Mouse (Mus musculus) liver, embryonic 16.5 days (tissue): Measurements from ENCODE around the gene Gm14085. TPM values are rescaled to one million over a fixed set of nuclear protein-coding genes. Genes with fewer than 3 reads are reported as not detected.
"Not testable (repeated sequence)": the region's sequence is repeated elsewhere in the genome, so short reads cannot be mapped to it uniquely, and the experiment has no call there.

ENCODE experiments used
- ATAC-seq: fragments of 200-750 bp; cut with Nextera tagmentation; 2 replicates; pipeline ENCODE4 v1.8.0; 2017; ENCODE audit warnings: low read depth, mild to moderate bottlenecking, moderate number of reproducible peaks, moderate library complexity
- H3K27ac ChIP-seq: fragments of 300-500 bp; sonication (generic); 2 replicates; pipeline ENCODE4 v1.5.1; 2014; ENCODE audit warnings: mild to moderate bottlenecking, low read length
- H3K27me3 ChIP-seq: fragments of 300-500 bp; sonication (generic); 2 replicates; pipeline ENCODE4 v1.6.1; 2014; ENCODE audit warnings: low read depth, low read length, mixed read lengths; ENCODE audit not compliant: control insufficient read depth, insufficient read depth
- H3K36me3 ChIP-seq: fragments of 300-500 bp; sonication (generic); 2 replicates; pipeline ENCODE4 v1.6.1; 2014; ENCODE audit warnings: mild to moderate bottlenecking; ENCODE audit not compliant: control insufficient read depth, insufficient read depth
- H3K4me1 ChIP-seq: fragments of 300-500 bp; sonication (generic); 2 replicates; pipeline ENCODE4 v1.6.1; 2014; ENCODE audit warnings: low read depth, low read length, mixed read lengths; ENCODE audit not compliant: control insufficient read depth
- H3K4me2 ChIP-seq: fragments of 300-500 bp; sonication (generic); 2 replicates; pipeline ENCODE4 v1.6.1; 2014; ENCODE audit warnings: low read depth, low read length, mixed read lengths
- H3K4me3 ChIP-seq: fragments of 300-500 bp; sonication (generic); 2 replicates; pipeline ENCODE4 v1.5.1; 2014; ENCODE audit warnings: low read depth, mild to moderate bottlenecking, low read length
- H3K9ac ChIP-seq: fragments of 300-500 bp; sonication (generic); 2 replicates; pipeline ENCODE4 v1.6.1; 2014; ENCODE audit warnings: low read depth, low read length
- H3K9me3 ChIP-seq: fragments of 300-500 bp; sonication (generic); replicated peaks from 2 replicates; pipeline ENCODE4 v1.6.1; 2016; ENCODE audit warnings: low read length; ENCODE audit not compliant: control insufficient read depth
- WGBS: fragments of 180-500 bp; shearing (Covaris S2); extraction: QIAGEN DNeasy Blood & Tissue Kit; methylation state at CpG from one replicate; pipeline ENCODE4 v1.1.7; 2014; ENCODE audit not compliant: insufficient replicate concordance; 5-methylcytosine and 5-hydroxymethylcytosine counted together
- polyA plus RNA-seq: library from polyadenylated mRNA; unstranded; fragments of >200 nt; fragmentation: Nextera tagmentation; extraction: Ambion mirVana; gene quantifications from 2 replicates; pipeline ENCODE4 v1.2.1, GENCODE M21; 2015

Gm14085 gene
- polyA plus RNA-seq, result 0.05 TPM in 1 of 2 replicates, not detected in the other

GRCm38 (mm10) chr2:122484641-122485040 is at the start of gene Gm14085:
Gm14085 (plus strand) TSS chr2:122484941.
- H3K27me3 ChIP-seq, result no peaks in the 10 kb centered on the region
- H3K9me3 ChIP-seq, result no peaks in the 10 kb centered on the region
- no peak within 1 kb of the TSS for H3K4me3 ChIP-seq
- 53% methylated on average over 1 of the region's 1 CpGs for WGBS
- H3K36me3 ChIP-seq, result no peaks in the 10 kb centered on the region
- H3K4me2 ChIP-seq, result no peak within 1 kb of the TSS
- H3K9ac ChIP-seq, result no peak within 1 kb of the TSS
- no peak within 1 kb of the TSS for H3K27ac ChIP-seq
- ATAC-seq, result no peak
- no peaks in the 10 kb centered on the region for H3K4me1 ChIP-seq

- not testable (repeated sequence) for H3K9me3 ChIP-seq, H3K4me1 ChIP-seq, H3K4me3 ChIP-seq, H3K9ac ChIP-seq, H3K27me3 ChIP-seq, H3K4me2 ChIP-seq, H3K36me3 ChIP-seq, H3K27ac ChIP-seq, ATAC-seq
- WGBS, result 24% methylated on average over 5 of the region's 5 CpGs
These were observed 45.8 kb upstream of the Gm14085 start for GRCm38 (mm10) chr2:122438706-122439482.

- not testable (repeated sequence) for H3K36me3 ChIP-seq, H3K4me1 ChIP-seq, H3K27me3 ChIP-seq, H3K4me2 ChIP-seq, H3K27ac ChIP-seq, H3K9ac ChIP-seq, H3K4me3 ChIP-seq, H3K9me3 ChIP-seq, ATAC-seq
- 0% methylated on average over 1 of the region's 3 CpGs for WGBS
These were observed 44.2 kb upstream of the Gm14085 start for GRCm38 (mm10) chr2:122440521-122440920.

DNA sequence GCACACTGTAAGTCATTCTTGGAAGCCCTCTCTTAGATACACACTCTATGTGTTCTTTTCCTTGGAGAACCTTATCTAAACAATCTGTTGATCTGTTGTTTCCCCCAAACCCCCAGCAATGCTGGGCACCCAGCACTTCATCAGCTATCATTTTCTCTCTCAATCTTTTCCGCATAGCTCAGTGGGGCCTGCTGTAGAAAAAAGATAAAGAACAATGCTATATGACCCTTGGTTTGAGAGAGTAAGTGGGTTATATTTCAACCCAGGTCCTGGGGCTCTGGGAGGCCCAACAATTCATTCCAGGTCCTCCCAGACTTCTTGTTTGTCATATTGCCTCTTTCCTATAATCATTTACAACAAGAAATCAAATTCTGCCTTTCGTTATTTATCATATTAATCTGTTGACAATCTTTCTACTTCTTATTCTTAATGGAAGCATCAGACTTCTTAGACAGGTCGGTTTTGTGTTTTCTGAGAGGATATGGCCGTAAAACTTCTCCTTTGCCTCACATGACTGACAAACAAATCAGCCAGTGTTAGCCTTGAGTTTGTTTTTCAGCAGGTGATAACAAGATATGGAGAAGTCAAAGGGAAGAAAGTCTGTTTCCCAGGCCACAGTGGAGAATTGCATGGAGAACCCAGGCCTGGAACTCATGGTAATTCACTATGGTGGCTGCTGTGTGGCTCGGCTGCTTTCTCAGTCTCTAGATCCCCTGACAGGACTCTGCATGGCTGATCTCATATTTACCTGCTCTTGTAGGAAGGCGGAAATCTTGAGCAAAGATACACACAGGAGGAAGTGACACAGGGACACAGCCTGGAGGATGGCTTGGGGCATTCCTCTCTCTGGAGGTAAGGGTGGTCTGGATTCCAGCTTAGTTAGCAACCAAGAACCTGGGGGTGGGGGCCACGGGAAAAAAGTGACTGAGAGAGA is 43.5 kb upstream of the Gm14085 start:
- Histone ChIP-seq H3K4me3 (no peak overlapping the region), H3K9me3 (no peaks in the 10 kb centered on the region), H3K4me2 (no peak overlapping the region), H3K9ac (no peak overlapping the region), H3K36me3 (no peaks in the 10 kb centered on the region), H3K27me3 (no peaks in the 10 kb centered on the region), H3K4me1 (no peaks in the 10 kb centered on the region), H3K27ac (no peak overlapping the region)
- no peak for ATAC-seq
- WGBS, result 47% methylated on average over 7 of the region's 7 CpGs

GRCm38 (mm10) chr2:122450351-122450750 is 34.4 kb upstream of the Gm14085 start:
- Histone ChIP-seq H3K27me3 (no peaks in the 10 kb centered on the region), H3K4me3 (no peak overlapping the region), H3K9ac (no peak overlapping the region), H3K36me3 (no peaks in the 10 kb centered on the region), H3K4me1 (no peaks in the 10 kb centered on the region), H3K27ac (no peak overlapping the region), H3K4me2 (no peak overlapping the region), H3K9me3 (no peaks in the 10 kb centered on the region)
- no peak for ATAC-seq
- WGBS, result 59% methylated on average over 4 of the region's 4 CpGs

GRCm38 (mm10) chr2:122452426-122452825 is 32.3 kb upstream of the Gm14085 start:
- Histone ChIP-seq H3K9ac (no peak overlapping the region), H3K4me2 (no peak overlapping the region), H3K4me3 (no peak overlapping the region), H3K36me3 (no peaks in the 10 kb centered on the region), H3K4me1 (no peaks in the 10 kb centered on the region), H3K9me3 (no peaks in the 10 kb centered on the region), H3K27me3 (no peaks in the 10 kb centered on the region), H3K27ac (no peak overlapping the region)
- ATAC-seq, result no peak
- 33% methylated on average over 2 of the region's 2 CpGs for WGBS

DNA sequence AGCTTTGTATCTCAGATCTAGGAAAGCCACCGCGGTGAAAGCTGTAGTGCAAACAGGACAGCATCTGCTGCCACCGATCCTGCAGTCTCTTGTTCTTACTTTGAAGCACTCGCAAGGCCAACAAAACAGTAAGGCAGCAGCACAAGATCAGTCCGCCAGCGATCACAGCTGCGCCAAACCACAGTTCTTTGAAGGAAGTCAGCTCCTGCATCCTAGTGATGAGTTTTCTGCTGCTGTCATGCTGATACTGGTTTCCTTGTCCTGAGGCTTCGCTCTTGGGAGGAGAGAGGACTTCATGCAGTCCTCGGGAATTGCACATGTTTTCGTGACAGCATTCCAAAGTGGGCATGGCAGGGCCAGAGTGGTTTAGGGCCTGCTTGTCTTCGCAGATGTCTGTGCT is 17.8 kb upstream of the Gm14085 start:
- H3K9ac ChIP-seq, result no peak overlapping the region
- H3K27ac ChIP-seq, result no peak overlapping the region
- H3K4me3 ChIP-seq, result peak overlapping the region; percentile 64
- no peak for ATAC-seq
- H3K4me2 ChIP-seq, result peak overlapping the region; percentile 84
- peaks cover 2% of the 10 kb centered on the region; the same call in 1 of the 2 replicates for H3K27me3 ChIP-seq
- no peaks in the 10 kb centered on the region for H3K9me3 ChIP-seq
- H3K4me1 ChIP-seq, result peaks cover 6% of the 10 kb centered on the region
- 28% methylated on average over 11 of the region's 11 CpGs for WGBS
- no peaks in the 10 kb centered on the region for H3K36me3 ChIP-seq

DNA sequence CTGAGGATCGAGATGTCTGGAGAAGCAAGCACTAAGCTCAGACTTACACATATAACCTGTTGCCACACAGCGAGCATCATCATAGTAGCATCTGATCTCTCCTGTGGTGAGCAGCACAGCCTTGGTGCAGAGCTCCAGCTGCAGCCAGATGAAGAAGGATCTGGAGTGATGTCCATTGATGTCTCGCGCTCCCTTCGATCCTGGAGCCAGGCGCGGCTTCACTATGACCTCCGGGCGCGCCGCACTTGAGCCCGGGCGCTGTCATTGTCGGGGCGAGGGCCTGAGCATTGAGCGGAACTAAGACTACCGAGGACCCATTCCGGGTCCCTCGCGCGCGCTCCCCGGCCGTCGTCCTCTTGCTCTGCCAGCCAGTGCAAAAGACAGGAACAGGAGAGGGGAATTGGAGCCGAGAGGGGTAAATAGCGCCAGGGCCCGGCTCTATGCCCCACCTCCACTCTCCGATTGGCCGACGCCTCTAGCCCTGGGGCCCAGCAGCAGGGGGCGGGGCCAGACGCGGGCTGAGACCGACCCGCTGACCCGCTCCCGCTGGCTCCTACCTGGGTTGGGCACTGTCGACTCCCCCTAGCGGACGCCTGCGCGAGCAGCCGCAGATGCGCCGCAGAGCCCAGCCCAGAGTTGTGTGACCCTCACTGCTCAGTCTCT is 17.3 kb upstream of the Gm14085 start:
- Histone ChIP-seq H3K27ac (no peak overlapping the region), H3K4me2 (peak overlapping the region; percentile 84), H3K4me1 (peaks cover 6% of the 10 kb centered on the region), H3K36me3 (no peaks in the 10 kb centered on the region), H3K9ac (peak overlapping the region; percentile 47), H3K27me3 (peaks cover 2% of the 10 kb centered on the region; the same call in 1 of the 2 replicates), H3K9me3 (no peaks in the 10 kb centered on the region), H3K4me3 (peak overlapping the region; percentile 64)
- WGBS, result under 1% methylated on average over 46 of the region's 46 CpGs
- ATAC-seq, result peak; percentile 100
